Mouse (Mus musculus) forebrain, embryonic 15.5 days (tissue): ENCODE data around the gene Fgf8. TPM values are rescaled to one million over a fixed set of nuclear protein-coding genes. Genes with fewer than 3 reads are reported as not detected.

Experiments used
- ATAC-seq: fragments of 200-750 bp; cut with Nextera tagmentation; replicated peaks from 2 replicates; pipeline ENCODE4 v1.8.0; 2017; ENCODE audit warnings: mild to moderate bottlenecking, moderate TSS enrichment, moderate library complexity
- H3K27ac ChIP-seq: fragments of 300-500 bp; sonication (generic); replicated peaks from 2 replicates; pipeline ENCODE4 v1.5.1; 2015; ENCODE audit warnings: mild to moderate bottlenecking, inconsistent platforms
- H3K27me3 ChIP-seq: fragments of 300-500 bp; sonication (generic); 2 replicates; pipeline ENCODE4 v1.6.1; 2015; ENCODE audit warnings: inconsistent platforms
- H3K36me3 ChIP-seq: fragments of 300-500 bp; sonication (generic); 2 replicates; pipeline ENCODE4 v1.6.1; 2015; ENCODE audit warnings: mild to moderate bottlenecking, inconsistent platforms
- H3K4me1 ChIP-seq: fragments of 300-500 bp; sonication (generic); 2 replicates; pipeline ENCODE4 v1.6.1; 2015; ENCODE audit warnings: inconsistent platforms
- H3K4me2 ChIP-seq: fragments of 300-500 bp; sonication (generic); replicated peaks from 2 replicates; pipeline ENCODE4 v1.6.1; 2015; ENCODE audit warnings: mild to moderate bottlenecking, inconsistent platforms
- H3K4me3 ChIP-seq: fragments of 300-500 bp; sonication (generic); 2 replicates; pipeline ENCODE4 v1.5.1; 2015; ENCODE audit warnings: mild to moderate bottlenecking, inconsistent platforms
- H3K9ac ChIP-seq: fragments of 300-500 bp; sonication (generic); replicated peaks from 2 replicates; pipeline ENCODE4 v1.6.1; 2015; ENCODE audit warnings: mild to moderate bottlenecking, inconsistent platforms
- H3K9me3 ChIP-seq: fragments of 300-500 bp; sonication (generic); 2 replicates; pipeline ENCODE4 v1.6.1; 2016; ENCODE audit warnings: inconsistent platforms
- WGBS: fragments of 180-500 bp; shearing (Covaris S2); methylation state at CpG from one replicate; pipeline ENCODE4 v1.1.7; 2015; ENCODE audit warnings: mixed read lengths; 5-methylcytosine and 5-hydroxymethylcytosine counted together
- polyA plus RNA-seq: library from polyadenylated mRNA; unstranded; fragments of >200 nt; fragmentation: Nextera tagmentation; extraction: Ambion mirVana; gene quantifications from 2 replicates; pipeline ENCODE4 v1.2.1, GENCODE M21; 2015

Gene Fgf8
- polyA plus RNA-seq, 1 experiment from 2014 or later: 0.90 TPM

DNA sequence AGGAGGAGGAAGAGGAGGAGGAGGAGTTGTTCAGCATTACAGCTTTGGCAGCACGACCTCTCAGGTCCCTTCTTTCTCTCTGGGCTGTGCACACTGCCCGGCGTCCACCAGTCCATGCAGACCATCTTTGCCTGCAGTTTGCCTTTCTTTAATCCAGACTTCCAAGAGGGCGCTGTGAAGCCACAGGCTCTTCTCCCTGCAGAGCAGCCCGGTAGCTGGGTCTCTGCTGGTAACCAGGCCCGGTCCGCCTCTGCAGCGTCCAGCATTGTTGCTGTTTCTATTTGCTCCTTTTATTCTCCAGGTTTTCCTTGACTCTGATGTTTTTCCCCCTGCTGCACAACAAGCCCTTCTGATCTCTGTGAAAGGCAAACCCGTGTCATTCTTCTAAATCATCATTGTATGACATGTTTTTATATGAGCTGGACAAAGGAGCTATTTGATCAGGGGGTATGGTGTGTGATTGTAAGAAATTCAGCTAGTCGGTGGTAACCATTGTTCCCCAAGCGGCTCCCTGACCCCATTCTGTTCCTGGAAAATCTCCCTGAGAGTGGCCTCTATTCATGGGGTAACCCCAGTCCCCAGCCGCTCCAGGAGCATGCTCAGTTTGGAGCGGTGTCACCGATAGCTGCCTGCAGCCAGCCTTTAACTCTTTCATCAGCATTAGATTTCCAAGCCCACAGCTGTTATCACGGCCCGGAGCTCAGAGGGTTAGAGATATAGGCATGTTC lies 25.1 kb downstream of the Fgf8 start:
- Histone ChIP-seq H3K9me3 (no peaks in the 10 kb centered on the region), H3K27ac (peak overlapping the region; percentile 70), H3K9ac (peak overlapping the region; percentile 46), H3K4me1 (peaks cover 21% of the 10 kb centered on the region), H3K4me2 (peak overlapping the region; percentile 47), H3K4me3 (peak overlapping the region; percentile 31), H3K27me3 (no peaks in the 10 kb centered on the region), H3K36me3 (no peaks in the 10 kb centered on the region)
- ATAC-seq: peak; percentile 89
- 4% methylated on average over 16 of the region's 16 CpGs for WGBS

- Histone ChIP-seq H3K4me2 (no peak overlapping the region), H3K4me3 (no peak overlapping the region), H3K27ac (no peak overlapping the region), H3K9ac (no peak overlapping the region), H3K27me3 (no peaks in the 10 kb centered on the region), H3K4me1 (no peaks in the 10 kb centered on the region), H3K36me3 (no peaks in the 10 kb centered on the region), H3K9me3 (no peaks in the 10 kb centered on the region)
- WGBS: 69% methylated on average over 3 of the region's 3 CpGs
- ATAC-seq: no peak
Measured at GRCm38 (mm10) chr19:45708704-45709103, 34.0 kb downstream of the Fgf8 start.

DNA sequence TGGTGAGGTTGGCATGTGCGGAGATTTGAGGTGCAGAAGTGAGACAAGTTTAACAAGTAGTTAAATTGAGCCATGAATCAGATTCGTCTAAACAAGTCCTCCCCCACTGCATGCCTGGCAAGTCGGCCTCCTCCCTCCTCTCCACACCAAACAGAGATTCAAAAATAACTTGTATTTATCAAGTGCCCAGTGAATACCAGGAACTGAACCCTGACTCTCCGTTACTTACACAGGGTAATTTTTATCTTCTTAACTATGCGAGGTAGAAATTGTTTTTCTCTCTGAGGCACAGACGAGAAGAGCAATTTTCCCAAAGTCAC lies 46.5 kb downstream of the Fgf8 start:
- Histone ChIP-seq H3K9me3 (no peaks in the 10 kb centered on the region), H3K36me3 (no peaks in the 10 kb centered on the region), H3K4me1 (no peaks in the 10 kb centered on the region), H3K4me3 (no peak overlapping the region), H3K27me3 (0 out of 2 replicates have a peak, but pooled peaks cover 4% of the 10 kb centered on the region), H3K9ac (no peak overlapping the region), H3K27ac (no peak overlapping the region), H3K4me2 (no peak overlapping the region)
- WGBS: 49% methylated on average over 6 of the region's 6 CpGs
- ATAC-seq: no peak

DNA sequence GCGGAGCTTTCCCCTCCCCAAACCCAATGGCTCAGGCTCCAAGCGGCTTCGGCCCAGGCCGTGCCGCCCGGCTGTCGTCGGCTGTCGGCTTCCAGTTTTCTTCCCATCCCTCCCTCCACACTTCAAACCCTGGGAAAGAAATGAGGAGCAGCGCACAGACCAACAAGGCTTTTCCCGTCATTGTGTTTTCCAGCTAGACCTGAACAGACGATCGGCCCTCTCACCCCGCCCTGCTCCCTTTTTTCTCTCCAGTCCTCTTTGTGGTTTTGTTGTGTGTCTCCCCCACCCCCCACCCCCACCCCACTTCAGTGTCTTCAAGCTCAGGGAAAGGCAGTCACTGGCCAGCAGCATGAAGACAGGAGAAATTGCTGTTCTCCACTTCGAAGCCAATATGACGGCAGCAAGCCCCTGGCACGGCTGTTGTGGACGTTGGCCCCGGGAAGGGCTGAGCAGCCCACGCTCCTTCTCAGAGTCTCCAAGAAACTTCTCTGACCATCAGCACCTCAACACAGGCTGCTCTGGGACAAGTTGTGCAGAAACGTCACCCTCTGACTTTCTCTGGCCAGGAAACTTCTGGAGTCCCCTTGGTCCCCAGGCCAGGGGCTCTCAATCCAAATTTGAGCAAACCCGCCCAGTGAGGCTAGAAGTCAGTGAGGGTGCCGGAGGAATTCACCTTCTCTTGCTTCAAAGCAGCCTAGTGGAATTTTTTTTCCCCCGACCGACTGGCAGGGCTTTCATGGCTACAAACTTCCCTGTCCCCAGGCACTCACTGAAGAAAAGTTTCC lies 47.0 kb downstream of the Fgf8 start:
- ATAC-seq: no peak
- Histone ChIP-seq H3K4me2 (no peak overlapping the region), H3K4me1 (no peaks in the 10 kb centered on the region), H3K27ac (no peak overlapping the region), H3K36me3 (no peaks in the 10 kb centered on the region), H3K9ac (no peak overlapping the region), H3K4me3 (no peak overlapping the region), H3K9me3 (no peaks in the 10 kb centered on the region), H3K27me3 (0 out of 2 replicates have a peak, but pooled peaks cover 4% of the 10 kb centered on the region)
- WGBS: 27% methylated on average over 25 of the region's 25 CpGs

GRCm38 (mm10) chr19:45694056-45694455 lies 48.7 kb downstream of the Fgf8 start:
- no peaks in the 10 kb centered on the region for H3K36me3 ChIP-seq
- H3K9me3 ChIP-seq: no peaks in the 10 kb centered on the region
- H3K4me1 ChIP-seq: no peaks in the 10 kb centered on the region
- no peak overlapping the region for H3K9ac ChIP-seq
- no peak overlapping the region for H3K4me2 ChIP-seq
- no peak for ATAC-seq
- no peak overlapping the region for H3K27ac ChIP-seq
- WGBS: 54% methylated on average over 3 of the region's 3 CpGs
- H3K4me3 ChIP-seq: no peak overlapping the region
- 0 out of 2 replicates have a peak, but pooled peaks cover 4% of the 10 kb centered on the region for H3K27me3 ChIP-seq

DNA sequence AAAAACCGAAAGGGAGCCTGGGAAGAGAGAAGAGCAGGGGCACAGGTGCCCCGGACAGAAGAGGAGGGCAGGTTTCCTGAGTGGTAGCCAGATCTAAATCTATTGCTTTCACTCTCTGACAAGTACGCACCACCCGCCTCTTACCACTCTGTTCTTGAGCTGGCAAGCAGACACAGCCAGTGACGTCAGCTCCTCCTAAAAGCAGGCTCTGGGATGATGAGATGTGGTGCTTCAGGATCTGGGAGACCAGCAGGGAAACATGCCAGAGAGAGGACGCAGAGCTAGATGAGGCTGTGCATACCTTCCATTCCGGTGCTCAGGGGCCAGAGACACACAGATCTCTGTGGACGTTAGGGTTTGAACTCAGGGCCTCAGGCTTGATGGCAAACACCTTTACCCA lies 50.5 kb downstream of the Fgf8 start:
- Histone ChIP-seq H3K4me2 (no peak overlapping the region), H3K9me3 (no peaks in the 10 kb centered on the region), H3K36me3 (no peaks in the 10 kb centered on the region), H3K27ac (no peak overlapping the region), H3K4me1 (no peaks in the 10 kb centered on the region), H3K4me3 (no peak overlapping the region), H3K27me3 (0 out of 2 replicates have a peak, but pooled peaks cover 4% of the 10 kb centered on the region), H3K9ac (no peak overlapping the region)
- no peak for ATAC-seq
- 90% methylated on average over 8 of the region's 8 CpGs for WGBS

- Histone ChIP-seq H3K9ac (no peak overlapping the region), H3K4me1 (no peaks in the 10 kb centered on the region), H3K9me3 (no peaks in the 10 kb centered on the region), H3K36me3 (no peaks in the 10 kb centered on the region), H3K4me3 (no peak overlapping the region), H3K27ac (no peak overlapping the region), H3K27me3 (no peaks in the 10 kb centered on the region), H3K4me2 (no peak overlapping the region)
- 88% methylated on average over 8 of the region's 8 CpGs for WGBS
- ATAC-seq: no peak
Measured at GRCm38 (mm10) chr19:45691001-45691535, 51.6 kb downstream of the Fgf8 start.

DNA sequence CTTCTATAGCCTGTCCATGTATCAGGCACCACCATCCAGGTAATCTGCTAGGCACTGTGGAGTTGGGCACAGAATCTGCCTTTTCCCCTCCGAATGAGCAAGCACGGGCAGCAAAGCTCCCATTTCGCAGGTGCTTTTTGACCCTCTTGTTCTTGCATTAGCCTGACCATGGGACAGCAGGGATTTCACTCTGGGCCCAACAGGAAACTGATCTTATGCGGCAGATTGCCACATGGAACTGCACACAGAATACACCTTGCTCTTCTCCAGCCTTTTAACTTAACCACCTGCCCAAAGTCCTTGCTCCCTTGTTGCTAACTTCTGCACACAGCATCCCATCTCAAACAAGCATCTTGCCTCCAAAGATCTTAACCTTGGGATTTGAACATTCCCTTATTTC lies 55.7 kb downstream of the Fgf8 start:
- 77% methylated on average over 4 of the region's 4 CpGs for WGBS
- no peaks in the 10 kb centered on the region for H3K4me1 ChIP-seq

More for the DNA sequence above, 55.7 kb downstream of the Fgf8 start:
- Histone ChIP-seq H3K36me3 (no peaks in the 10 kb centered on the region), H3K27ac (no peak overlapping the region), H3K4me3 (no peak overlapping the region), H3K9me3 (no peaks in the 10 kb centered on the region), H3K9ac (no peak overlapping the region), H3K27me3 (no peaks in the 10 kb centered on the region), H3K4me2 (no peak overlapping the region)
- no peak for ATAC-seq

Other genes starting within 250 kb of the Fgf8 start
- gene Poll, start 182.4 kb downstream of the Fgf8 start, polyA plus RNA-seq: 14.6 and 15.5 TPM in 2 replicates
- gene Gm17018, start 182.3 kb downstream of the Fgf8 start, polyA plus RNA-seq: 43.4 and 46.9 TPM in 2 replicates
- gene Fbxw4, start 82.6 kb downstream of the Fgf8 start, polyA plus RNA-seq: 5.0 and 5.4 TPM in 2 replicates
- gene Npm3, start 6.7 kb upstream of the Fgf8 start, polyA plus RNA-seq: 9.5 and 9.7 TPM in 2 replicates
- 93.6 and 94.5 TPM in 2 replicates for gene Mgea5, start 40.9 kb upstream of the Fgf8 start, polyA plus RNA-seq
- gene Kcnip2, start 73.1 kb upstream of the Fgf8 start, polyA plus RNA-seq: 8.4 and 9.9 TPM in 2 replicates